Mouse (Mus musculus): ENCODE data around the gene Fosl1.

DNA sequence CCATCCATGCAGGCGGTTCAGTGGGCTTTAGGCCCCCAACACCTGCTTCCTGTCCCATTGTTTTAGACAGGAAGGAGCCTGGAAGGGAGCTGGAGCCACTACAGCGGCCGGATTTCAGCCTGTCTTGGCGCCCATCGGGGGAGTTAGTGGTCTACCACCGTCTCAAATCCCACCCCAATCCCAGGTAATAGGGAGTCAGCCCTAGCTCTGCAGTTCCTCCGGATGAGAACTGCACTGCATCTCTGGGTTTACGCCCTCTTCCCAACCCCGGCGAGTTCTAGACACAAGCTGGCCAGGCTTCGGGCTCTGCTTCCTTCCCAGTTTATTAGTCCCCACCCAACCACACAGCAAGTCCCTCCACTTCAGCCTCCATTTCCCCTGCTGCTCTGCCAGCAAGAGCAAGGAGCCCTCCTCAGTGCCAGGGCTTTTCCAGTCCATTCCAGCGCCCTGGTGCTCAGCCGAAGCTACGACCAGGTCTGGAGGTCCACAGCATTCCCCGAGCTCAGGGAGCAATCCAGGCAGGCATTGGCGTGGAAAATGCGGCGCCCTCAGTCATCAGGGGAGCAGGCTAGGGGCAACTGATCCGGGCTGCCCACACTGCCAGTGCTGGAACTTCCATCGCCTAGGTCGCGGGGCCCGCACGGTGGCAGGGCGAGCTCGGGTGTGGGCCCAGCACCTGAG is 9.0 kb downstream of the Fosl1 start:
- no peak for TF ChIP-seq CTCF (IDR thresholded peaks at IDR 0.05; ENCODE audit: insufficient read depth, low read length)
- TF ChIP-seq POLR2A (IDR thresholded peaks at IDR 0.05; ENCODE audit: borderline replicate concordance, extremely low read depth, low read depth, low read length) = peak; percentile 67; the same call in 1 of the 2 replicates

Measured in lung, adult 2 months (tissue).